Mouse (Mus musculus): Measurements from ENCODE around the gene Pah. TPM values are rescaled to one million over a fixed set of nuclear protein-coding genes. Genes with fewer than 3 reads are reported as not detected.

Pah gene
- polyA plus RNA-seq, 1 experiment: not detected

DNA sequence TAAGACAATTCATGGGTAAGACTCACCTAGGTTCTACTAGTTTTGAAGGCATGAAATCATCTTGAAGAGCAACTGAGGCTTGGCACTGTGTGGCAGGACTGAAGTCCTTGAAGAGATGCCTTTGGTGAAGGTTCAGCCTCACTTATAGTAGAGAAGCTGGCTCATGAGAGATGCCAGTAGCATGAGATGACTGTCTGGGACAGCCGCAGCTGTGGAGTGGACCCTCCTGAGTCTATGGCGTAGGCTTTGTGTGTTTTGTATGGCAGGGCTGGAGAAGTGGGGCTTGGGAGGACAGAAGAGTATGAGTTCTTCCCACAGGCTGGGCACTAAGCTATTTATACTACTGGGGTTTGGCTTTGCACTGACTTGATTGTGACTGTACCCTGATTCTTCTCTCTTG lies 24.5 kb upstream of the Pah start:
- no peak overlapping the region for H3K4me3 ChIP-seq (ENCODE audit: insufficient read depth, low read depth, low read length)
- H3K4me1 ChIP-seq (ENCODE audit: control insufficient read depth, insufficient read depth, low read length): peaks cover 19% of the 10 kb centered on the region
- no peak for TF ChIP-seq CTCF (IDR thresholded peaks at IDR 0.05; ENCODE audit: insufficient read depth, low read depth, low read length)
- no peak for TF ChIP-seq POLR2A (IDR thresholded peaks at IDR 0.05; ENCODE audit: insufficient read depth, low read depth, low read length)
- 100% methylated on average over 2 of the region's 2 CpGs for WGBS
- no peak overlapping the region for H3K27ac ChIP-seq (ENCODE audit: insufficient read depth, low read depth, low read length)

DNA sequence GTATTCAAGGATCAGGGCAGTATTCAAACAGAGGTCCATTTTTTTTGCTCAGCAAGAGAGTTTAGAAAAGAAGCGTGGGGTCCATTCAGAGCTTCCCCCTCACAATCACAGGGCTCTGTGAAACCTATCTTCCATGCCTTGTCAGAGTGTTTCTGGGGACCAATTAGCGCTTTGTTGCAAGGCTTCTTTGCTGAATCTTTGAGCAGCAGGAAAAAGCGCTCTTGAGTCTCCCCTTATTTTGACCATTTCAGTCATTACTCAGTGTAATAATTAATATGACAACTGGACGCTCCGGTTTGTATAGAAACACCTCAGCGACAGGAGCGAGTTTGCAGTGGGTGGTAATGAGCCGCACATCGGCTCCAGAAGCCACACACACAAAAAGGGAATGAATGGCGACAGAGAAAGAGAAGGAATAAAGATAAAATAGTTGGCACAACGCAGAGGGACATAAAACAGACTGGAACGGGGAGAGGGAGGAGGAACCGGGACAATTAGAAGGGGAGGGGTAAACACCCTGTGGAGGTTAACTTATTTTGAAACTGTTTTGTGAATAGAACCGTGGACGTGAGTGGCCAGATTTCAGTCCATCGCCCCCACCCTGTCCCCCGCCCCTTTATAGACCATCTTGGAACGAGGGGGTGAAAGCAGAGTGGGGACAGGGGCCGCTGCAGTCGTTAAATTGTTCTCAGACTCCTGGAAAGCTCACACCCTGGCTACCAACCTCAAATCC lies 20.5 kb upstream of the Pah start:
- Histone ChIP-seq H3K27ac (ENCODE audit: insufficient read depth, low read depth, low read length) (no peak overlapping the region), H3K4me1 (ENCODE audit: control insufficient read depth, insufficient read depth, low read length) (no peaks in the 10 kb centered on the region), H3K4me3 (ENCODE audit: insufficient read depth, low read depth, low read length) (no peak overlapping the region)
- WGBS: 6% methylated on average over 20 of the region's 20 CpGs
- TF ChIP-seq POLR2A (IDR thresholded peaks at IDR 0.05; ENCODE audit: insufficient read depth, low read depth, low read length): no peak
- no peak for TF ChIP-seq CTCF (IDR thresholded peaks at IDR 0.05; ENCODE audit: insufficient read depth, low read depth, low read length)

DNA sequence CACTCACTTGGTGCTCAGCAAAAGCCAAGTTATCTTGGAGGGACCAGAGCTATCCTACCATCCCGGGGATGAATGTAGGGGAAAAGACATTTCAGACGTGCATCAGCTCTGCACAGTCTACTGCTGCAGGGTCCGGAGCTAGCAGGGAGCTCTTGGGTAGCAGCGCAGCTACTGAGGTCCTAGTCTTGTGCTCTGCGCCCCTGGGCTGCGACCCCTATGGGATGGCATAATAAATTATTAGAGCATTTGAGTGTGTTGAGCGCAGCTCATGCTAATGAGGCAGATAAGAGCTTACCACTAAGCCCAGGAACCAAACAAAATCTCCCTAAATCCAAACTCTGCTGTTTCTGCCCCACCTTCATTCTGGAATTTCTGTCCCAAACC lies 19.9 kb upstream of the Pah start:
- Histone ChIP-seq H3K4me3 (ENCODE audit: insufficient read depth, low read depth, low read length) (no peak overlapping the region), H3K27ac (ENCODE audit: insufficient read depth, low read depth, low read length) (no peak overlapping the region), H3K4me1 (ENCODE audit: control insufficient read depth, insufficient read depth, low read length) (no peaks in the 10 kb centered on the region)
- 13% methylated on average over 7 of the region's 7 CpGs for WGBS
- TF ChIP-seq POLR2A (IDR thresholded peaks at IDR 0.05; ENCODE audit: insufficient read depth, low read depth, low read length) (no peak), CTCF (IDR thresholded peaks at IDR 0.05; ENCODE audit: insufficient read depth, low read depth, low read length) (no peak)

DNA sequence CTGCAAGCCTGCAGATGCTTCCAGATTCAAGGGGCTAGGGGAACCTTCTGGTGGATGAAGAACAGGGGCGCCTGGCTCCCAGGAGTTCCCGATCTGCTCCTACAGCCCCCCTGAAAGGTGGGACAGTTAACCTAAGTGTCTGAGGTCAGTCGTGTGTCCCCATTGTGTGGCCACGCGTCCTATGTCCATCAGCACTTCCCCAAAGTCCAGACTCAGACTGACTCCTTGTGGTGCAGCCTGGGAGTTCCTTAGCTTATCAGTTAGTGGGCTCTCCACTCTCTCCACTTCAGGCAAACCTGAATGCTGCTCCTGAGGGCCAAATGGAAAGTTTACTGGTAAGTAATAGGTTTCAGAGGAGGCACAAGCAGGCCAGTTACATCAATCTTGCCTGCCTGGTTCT lies 19.3 kb upstream of the Pah start:
- no peak overlapping the region for H3K27ac ChIP-seq (ENCODE audit: insufficient read depth, low read depth, low read length)
- TF ChIP-seq POLR2A (IDR thresholded peaks at IDR 0.05; ENCODE audit: insufficient read depth, low read depth, low read length): no peak
- no peak for TF ChIP-seq CTCF (IDR thresholded peaks at IDR 0.05; ENCODE audit: insufficient read depth, low read depth, low read length)
- WGBS: 30% methylated on average over 5 of the region's 5 CpGs
- H3K4me3 ChIP-seq (ENCODE audit: insufficient read depth, low read depth, low read length): no peak overlapping the region
- H3K4me1 ChIP-seq (ENCODE audit: control insufficient read depth, insufficient read depth, low read length): no peaks in the 10 kb centered on the region

DNA sequence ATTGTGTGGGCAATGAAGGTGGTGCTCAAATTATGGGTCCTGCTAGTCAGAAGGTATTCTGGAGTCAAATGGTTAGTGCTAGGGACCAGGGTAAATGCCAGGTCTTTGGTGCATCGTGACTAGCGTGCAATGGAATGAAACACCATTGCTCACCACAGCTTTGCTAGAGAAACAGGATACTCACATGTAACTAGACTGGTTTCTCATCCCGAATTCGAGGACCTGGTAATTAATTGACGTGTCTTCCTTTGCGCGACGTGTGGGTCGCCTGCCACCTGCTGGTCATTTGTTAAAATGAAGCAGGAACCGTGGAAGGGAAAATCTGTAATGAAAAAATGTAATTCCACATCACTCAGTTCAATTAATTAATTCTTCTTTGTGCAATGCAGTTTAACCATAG lies 17.6 kb upstream of the Pah start:
- H3K4me3 ChIP-seq (ENCODE audit: insufficient read depth, low read depth, low read length): no peak overlapping the region
- 2% methylated on average over 10 of the region's 10 CpGs for WGBS
- H3K4me1 ChIP-seq (ENCODE audit: control insufficient read depth, insufficient read depth, low read length): no peaks in the 10 kb centered on the region
- no peak for TF ChIP-seq POLR2A (IDR thresholded peaks at IDR 0.05; ENCODE audit: insufficient read depth, low read depth, low read length)
- peak; percentile 54 for TF ChIP-seq CTCF (IDR thresholded peaks at IDR 0.05; ENCODE audit: insufficient read depth, low read depth, low read length)
- H3K27ac ChIP-seq (ENCODE audit: insufficient read depth, low read depth, low read length): no peak overlapping the region

DNA sequence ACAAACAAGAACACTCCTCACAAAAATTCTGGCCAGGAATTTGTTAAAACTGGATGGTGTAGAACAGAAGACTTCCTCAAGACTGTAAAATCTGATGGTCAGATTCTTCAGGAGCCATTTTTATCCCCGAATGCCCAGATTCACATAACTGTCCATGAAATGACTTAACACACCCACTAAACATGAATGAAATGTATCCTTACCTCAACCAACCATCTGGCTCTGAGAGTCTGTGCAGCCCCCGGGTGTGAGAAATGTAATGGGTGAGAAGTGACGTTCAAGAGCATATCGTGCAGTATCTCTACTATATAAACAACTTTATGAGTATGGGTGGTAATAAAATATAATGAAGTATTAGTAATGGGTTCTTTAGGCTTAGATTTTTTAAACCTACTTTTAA lies 13.0 kb upstream of the Pah start:
- 85% methylated on average over 4 of the region's 4 CpGs for WGBS
- H3K4me3 ChIP-seq (ENCODE audit: insufficient read depth, low read depth, low read length): no peak overlapping the region
- no peaks in the 10 kb centered on the region for H3K4me1 ChIP-seq (ENCODE audit: control insufficient read depth, insufficient read depth, low read length)
- H3K27ac ChIP-seq (ENCODE audit: insufficient read depth, low read depth, low read length): no peak overlapping the region
- TF ChIP-seq CTCF (IDR thresholded peaks at IDR 0.05; ENCODE audit: insufficient read depth, low read depth, low read length) (no peak), POLR2A (IDR thresholded peaks at IDR 0.05; ENCODE audit: insufficient read depth, low read depth, low read length) (no peak)

DNA sequence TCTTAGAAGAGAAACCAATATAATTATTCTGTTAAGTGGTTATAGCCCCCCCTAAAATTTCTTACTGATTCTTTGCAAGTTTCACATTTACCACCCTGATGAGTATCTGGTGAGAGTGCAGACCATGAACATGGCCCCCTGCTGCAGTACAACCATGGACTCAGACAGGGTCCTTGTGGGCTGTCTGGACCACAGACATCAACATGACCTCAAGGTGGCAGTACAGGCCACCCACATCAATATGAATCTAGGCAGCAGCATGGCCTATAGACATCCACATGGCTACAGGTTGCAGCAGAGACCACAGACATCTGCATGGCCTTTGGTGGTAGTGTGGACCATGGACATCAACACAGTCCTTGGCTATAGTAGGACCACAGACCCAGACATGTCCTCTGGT lies 8.5 kb upstream of the Pah start:
- Histone ChIP-seq H3K4me1 (ENCODE audit: control insufficient read depth, insufficient read depth, low read length) (no peaks in the 10 kb centered on the region), H3K4me3 (ENCODE audit: insufficient read depth, low read depth, low read length) (no peak overlapping the region), H3K27ac (ENCODE audit: insufficient read depth, low read depth, low read length) (no peak overlapping the region)
- TF ChIP-seq POLR2A (IDR thresholded peaks at IDR 0.05; ENCODE audit: insufficient read depth, low read depth, low read length) (no peak), CTCF (IDR thresholded peaks at IDR 0.05; ENCODE audit: insufficient read depth, low read depth, low read length) (no peak)

DNA sequence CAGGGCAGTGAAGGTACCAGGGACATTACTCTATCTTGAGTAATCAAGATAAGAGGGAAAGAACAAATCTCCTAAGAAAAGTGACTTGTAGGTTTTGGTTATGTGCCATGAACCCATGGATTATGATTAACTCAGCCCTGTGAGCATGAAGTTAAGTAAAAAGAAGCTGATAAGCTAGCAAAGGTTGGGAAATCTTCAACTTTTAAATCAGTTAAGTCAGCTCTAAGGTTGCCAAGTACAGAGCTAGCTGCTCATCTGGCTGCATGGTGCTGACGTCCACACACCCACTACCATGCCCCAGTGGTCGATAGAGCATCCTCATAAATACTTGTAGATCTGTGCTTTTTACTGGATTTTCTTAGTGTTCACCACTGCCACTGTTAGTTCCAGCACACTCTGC lies 3.0 kb upstream of the Pah start:
- TF ChIP-seq POLR2A (IDR thresholded peaks at IDR 0.05; ENCODE audit: insufficient read depth, low read depth, low read length) (no peak), CTCF (IDR thresholded peaks at IDR 0.05; ENCODE audit: insufficient read depth, low read depth, low read length) (no peak)
- Histone ChIP-seq H3K4me3 (ENCODE audit: insufficient read depth, low read depth, low read length) (no peak overlapping the region), H3K27ac (ENCODE audit: insufficient read depth, low read depth, low read length) (no peak overlapping the region), H3K4me1 (ENCODE audit: control insufficient read depth, insufficient read depth, low read length) (no peaks in the 10 kb centered on the region)
- WGBS: 92% methylated on average over 2 of the region's 2 CpGs

DNA sequence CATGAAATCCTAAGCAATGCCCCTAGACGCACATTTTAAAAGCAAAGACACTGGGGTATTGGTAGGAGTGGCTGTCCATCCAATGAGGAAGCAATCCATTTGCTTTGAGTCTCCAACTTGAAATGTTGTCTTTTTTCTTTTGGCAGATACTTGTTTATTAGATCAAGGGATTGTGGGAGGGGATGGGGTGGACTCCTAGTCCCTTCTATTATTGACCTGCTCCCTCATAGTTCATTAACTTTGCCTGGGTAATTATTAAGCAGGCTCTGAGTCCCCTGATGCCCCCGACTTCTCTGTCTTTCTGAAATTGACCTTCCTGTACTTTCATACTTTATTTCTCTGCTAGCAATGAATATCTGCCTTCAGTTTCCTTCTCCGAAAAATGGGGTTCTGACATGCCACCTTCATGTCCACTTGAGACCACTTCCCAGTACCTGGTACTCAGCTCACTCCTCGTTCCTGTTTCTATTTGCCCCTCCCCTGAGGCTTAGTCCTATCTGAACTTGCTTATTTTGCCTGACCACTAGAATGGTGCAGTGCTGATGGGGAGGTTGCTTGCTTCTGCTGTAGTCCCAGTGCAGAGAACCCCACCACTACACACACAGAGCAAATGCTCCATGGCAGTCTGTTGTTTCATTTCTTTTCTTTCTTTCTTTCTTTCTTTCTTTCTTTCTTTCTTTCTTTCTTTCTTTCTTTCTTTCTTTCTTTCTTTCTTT lies 1.0 kb upstream of the Pah start:
- Histone ChIP-seq H3K4me3 (ENCODE audit: insufficient read depth, low read depth, low read length) (no peak overlapping the region), H3K27ac (ENCODE audit: insufficient read depth, low read depth, low read length) (no peak overlapping the region), H3K4me1 (ENCODE audit: control insufficient read depth, insufficient read depth, low read length) (no peaks in the 10 kb centered on the region)
- TF ChIP-seq POLR2A (IDR thresholded peaks at IDR 0.05; ENCODE audit: insufficient read depth, low read depth, low read length): no peak
- no peak for TF ChIP-seq CTCF (IDR thresholded peaks at IDR 0.05; ENCODE audit: insufficient read depth, low read depth, low read length)
- 83% methylated on average over 4 of the region's 4 CpGs for WGBS
